Mouse (Mus musculus): ENCODE measurements around the gene Gm10282.

The Gm10282 gene

GRCm38 (mm10) chr8:72259862-72260261, 45.2 kb downstream of the Gm10282 start:
- no peak for DNase-seq

GRCm38 (mm10) chr8:72257902-72258238, 47.2 kb downstream of the Gm10282 start:
- DNase-seq: no peak

GRCm38 (mm10) chr8:72257171-72257901, 47.7 kb downstream of the Gm10282 start:
- peak; percentile 75 for DNase-seq
